Mouse (Mus musculus): ENCODE results near the gene Ap1b1. TPM values are rescaled to one million over a fixed set of nuclear protein-coding genes. Genes with fewer than 3 reads are reported as not detected.

The Ap1b1 gene
- polyA plus RNA-seq, 1 experiment from 2014 or later = 55.7 TPM

GRCm38 (mm10) chr11:5052200-5052854 lies 65.7 kb downstream of the Ap1b1 start:
- Histone ChIP-seq H3K27ac (no peak overlapping the region), H3K27me3 (ENCODE audit: insufficient read depth, poor library complexity, severe bottlenecking) (peaks cover 36% of the 10 kb centered on the region), H3K4me3 (no peak overlapping the region), H3K9me3 (no peaks in the 10 kb centered on the region), H3K36me3 (no peaks in the 10 kb centered on the region), H3K4me1 (peaks cover 16% of the 10 kb centered on the region)
- 66% methylated on average over 10 of the region's 10 CpGs for WGBS
- no peak for DNase-seq (ENCODE audit: low spot score)

DNA sequence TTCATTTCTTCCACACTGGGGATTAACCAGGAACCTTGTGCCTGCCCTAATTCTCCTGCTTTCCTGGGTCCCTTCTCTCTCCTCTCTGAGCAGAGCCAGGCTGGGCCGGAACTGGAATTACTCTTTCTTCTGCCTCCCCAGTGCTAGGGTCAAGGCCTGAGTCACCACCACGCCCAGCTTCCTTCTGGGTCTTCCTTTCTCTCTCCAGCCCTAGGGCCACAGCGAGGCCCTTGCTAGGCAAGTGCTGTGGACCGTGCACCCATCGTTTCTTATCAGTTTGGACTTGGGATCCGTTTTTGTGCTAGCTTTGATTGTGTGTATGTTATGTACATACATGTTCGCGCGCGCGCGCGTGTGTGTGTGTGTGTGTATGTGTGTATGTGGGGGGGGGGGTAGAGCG lies 67.5 kb downstream of the Ap1b1 start:
- no peak for DNase-seq (ENCODE audit: low spot score)
- Histone ChIP-seq H3K36me3 (no peaks in the 10 kb centered on the region), H3K27ac (no peak overlapping the region), H3K27me3 (ENCODE audit: insufficient read depth, poor library complexity, severe bottlenecking) (peaks cover 55% of the 10 kb centered on the region), H3K4me1 (peaks cover 29% of the 10 kb centered on the region), H3K4me3 (no peak overlapping the region), H3K9me3 (no peaks in the 10 kb centered on the region)
- 86% methylated on average over 14 of the region's 14 CpGs for WGBS

DNA sequence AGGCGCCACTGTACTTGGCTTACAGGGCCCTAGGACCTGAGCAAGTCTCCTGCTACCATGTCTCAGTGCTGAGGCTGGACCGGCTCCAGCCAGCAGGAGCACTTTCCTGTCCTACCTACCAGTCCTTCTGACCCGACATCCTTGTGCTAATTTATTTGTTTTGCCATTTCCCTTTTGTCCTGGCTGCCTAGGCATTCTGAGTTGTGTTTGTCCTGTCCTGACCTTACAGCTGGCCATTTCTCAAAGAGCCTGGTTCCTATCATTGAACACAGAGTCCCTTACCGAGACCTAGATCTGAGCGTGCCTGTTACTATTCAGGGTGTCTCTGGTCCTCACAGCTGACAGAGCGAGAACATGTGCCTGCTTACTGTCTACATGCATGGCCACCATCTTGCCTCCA lies 68.2 kb downstream of the Ap1b1 start:
- H3K27me3 ChIP-seq (ENCODE audit: insufficient read depth, poor library complexity, severe bottlenecking) = peaks cover 60% of the 10 kb centered on the region
- 57% methylated on average over 6 of the region's 6 CpGs for WGBS

GRCm38 (mm10) chr11:5055945-5056938 lies 69.6 kb downstream of the Ap1b1 start:
- peaks cover 2% of the 10 kb centered on the region; the same call in 1 of the 2 replicates for H3K9me3 ChIP-seq
- peaks cover 67% of the 10 kb centered on the region for H3K27me3 ChIP-seq (ENCODE audit: insufficient read depth, poor library complexity, severe bottlenecking)
- no peak overlapping the region for H3K27ac ChIP-seq
- DNase-seq (ENCODE audit: low spot score) = no peak
- 40% methylated on average over 23 of the region's 23 CpGs for WGBS
- no peak overlapping the region for H3K4me3 ChIP-seq
- peaks cover 42% of the 10 kb centered on the region for H3K4me1 ChIP-seq
- H3K36me3 ChIP-seq = 0 out of 2 replicates have a peak, but pooled peaks cover 5% of the 10 kb centered on the region

More for the DNA sequence above, 68.2 kb downstream of the Ap1b1 start:
- H3K36me3 ChIP-seq = no peaks in the 10 kb centered on the region
- no peaks in the 10 kb centered on the region for H3K9me3 ChIP-seq
- no peak overlapping the region for H3K27ac ChIP-seq
- H3K4me1 ChIP-seq = peaks cover 36% of the 10 kb centered on the region
- DNase-seq (ENCODE audit: low spot score) = no peak
- H3K4me3 ChIP-seq = no peak overlapping the region

GRCm38 (mm10) chr11:5057064-5057463 lies 70.4 kb downstream of the Ap1b1 start:
- no peak overlapping the region for H3K27ac ChIP-seq
- peaks cover 75% of the 10 kb centered on the region for H3K27me3 ChIP-seq (ENCODE audit: insufficient read depth, poor library complexity, severe bottlenecking)
- no peak overlapping the region for H3K4me3 ChIP-seq
- H3K4me1 ChIP-seq = peaks cover 50% of the 10 kb centered on the region
- DNase-seq (ENCODE audit: low spot score) = no peak
- 59% methylated on average over 8 of the region's 8 CpGs for WGBS
- H3K36me3 ChIP-seq = 0 out of 2 replicates have a peak, but pooled peaks cover 5% of the 10 kb centered on the region
- peaks cover 2% of the 10 kb centered on the region; the same call in 1 of the 2 replicates for H3K9me3 ChIP-seq

DNA sequence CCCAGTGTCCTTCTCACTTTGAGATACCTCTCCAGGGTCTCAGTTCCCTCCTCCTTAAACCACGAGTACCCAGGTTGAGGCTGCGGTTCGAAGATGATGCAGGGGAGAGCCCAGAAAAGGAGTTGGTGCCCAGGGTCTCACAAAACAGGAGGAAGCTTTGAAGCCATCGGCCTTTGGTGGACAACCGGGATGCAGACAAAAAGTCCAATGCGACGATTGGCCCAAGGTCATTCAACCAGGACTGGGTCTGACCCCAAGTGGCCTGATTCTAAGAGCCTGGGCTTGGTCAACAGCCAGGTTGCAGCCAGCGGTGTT lies 70.9 kb downstream of the Ap1b1 start:
- H3K27me3 ChIP-seq (ENCODE audit: insufficient read depth, poor library complexity, severe bottlenecking) = peaks cover 79% of the 10 kb centered on the region
- peak overlapping the region; percentile 69; the same call in 1 of the 2 replicates for H3K27ac ChIP-seq
- WGBS = 19% methylated on average over 8 of the region's 8 CpGs
- peaks cover 55% of the 10 kb centered on the region for H3K4me1 ChIP-seq
- H3K4me3 ChIP-seq = peak overlapping the region; percentile 66
- 0 out of 2 replicates have a peak, but pooled peaks cover 5% of the 10 kb centered on the region for H3K36me3 ChIP-seq
- peaks cover 2% of the 10 kb centered on the region; the same call in 1 of the 2 replicates for H3K9me3 ChIP-seq
- no peak for DNase-seq (ENCODE audit: low spot score)

DNA sequence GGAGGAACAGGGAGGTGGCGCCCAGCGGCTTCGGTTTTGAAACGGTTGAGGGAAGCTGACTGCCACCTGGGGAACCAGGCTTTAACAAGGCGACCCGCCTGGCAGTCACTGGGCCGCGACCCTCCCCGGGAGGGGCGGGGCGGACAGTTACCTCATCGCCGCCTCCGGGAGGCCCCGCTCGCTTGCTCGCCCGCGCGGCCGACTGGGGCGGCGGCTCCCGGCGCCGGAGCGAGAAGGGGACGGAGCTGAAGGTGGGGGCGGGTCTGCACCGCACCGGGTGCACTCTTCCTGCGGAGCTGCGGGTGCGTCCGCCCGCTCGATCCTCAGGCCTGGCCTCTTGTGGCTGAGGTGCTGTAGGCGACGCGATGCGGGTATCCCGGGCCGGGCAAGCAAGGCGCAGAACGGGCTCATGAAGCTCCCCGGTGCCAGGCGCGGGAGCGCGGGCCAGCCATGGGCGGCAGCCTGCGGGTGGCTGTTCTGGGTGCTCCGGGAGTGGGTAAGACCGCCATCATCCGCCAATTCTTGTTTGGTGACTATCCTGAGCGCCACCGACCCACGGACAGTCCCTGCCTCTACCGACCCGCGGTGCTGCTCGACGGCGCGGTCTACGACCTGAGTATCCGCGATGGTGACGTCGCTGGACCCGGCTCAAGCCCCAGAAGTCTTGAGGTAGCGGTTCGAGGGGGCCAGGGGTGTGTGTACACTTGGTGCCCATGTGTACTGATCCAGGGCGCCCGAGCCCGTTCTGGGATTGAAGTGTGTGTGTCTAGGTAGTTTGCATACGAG lies 71.4 kb downstream of the Ap1b1 start, which contains the start of gene Rasl10a:
Rasl10a (plus strand) TSS at position 273 of the 786 bp plus-strand sequence.
- peaks cover 2% of the 10 kb centered on the region; the same call in 1 of the 2 replicates for H3K9me3 ChIP-seq
- peak within 1 kb of the TSS; percentile 66 for H3K4me3 ChIP-seq
- peaks cover 85% of the 10 kb centered on the region for H3K27me3 ChIP-seq (ENCODE audit: insufficient read depth, poor library complexity, severe bottlenecking)
- H3K36me3 ChIP-seq = 0 out of 2 replicates have a peak, but pooled peaks cover 7% of the 10 kb centered on the region
- WGBS = 2% methylated on average over 76 of the region's 77 CpGs
- peaks cover 60% of the 10 kb centered on the region for H3K4me1 ChIP-seq
- no peak for DNase-seq (ENCODE audit: low spot score)
- H3K27ac ChIP-seq = peak within 1 kb of the TSS; percentile 69

DNA sequence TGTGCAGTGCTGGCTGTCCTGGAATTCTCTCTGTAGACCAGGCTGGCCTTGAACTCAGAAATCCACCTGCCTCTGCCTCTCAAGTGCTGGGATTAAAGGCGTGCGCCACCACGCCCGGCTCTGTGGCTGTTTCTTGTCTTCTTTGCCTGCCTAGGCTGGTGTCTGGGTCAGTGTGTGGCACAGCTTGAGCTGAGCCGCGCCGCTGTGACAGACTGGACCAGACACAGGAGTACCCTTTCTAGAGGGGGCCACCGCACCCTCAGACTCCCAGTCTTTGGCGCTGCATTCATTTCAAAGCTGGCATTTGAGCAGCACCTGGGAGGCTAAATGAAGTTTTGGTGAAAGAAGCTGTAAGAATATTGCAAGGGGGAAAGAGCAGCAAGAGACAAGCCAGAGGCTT lies 72.2 kb downstream of the Ap1b1 start:
- H3K4me1 ChIP-seq = peaks cover 67% of the 10 kb centered on the region
- no peak overlapping the region for H3K27ac ChIP-seq
- 0 out of 2 replicates have a peak, but pooled peaks cover 8% of the 10 kb centered on the region for H3K36me3 ChIP-seq
- H3K27me3 ChIP-seq (ENCODE audit: insufficient read depth, poor library complexity, severe bottlenecking) = peaks cover 92% of the 10 kb centered on the region
- H3K9me3 ChIP-seq = peaks cover 2% of the 10 kb centered on the region; the same call in 1 of the 2 replicates
- no peak for DNase-seq (ENCODE audit: low spot score)
- no peak overlapping the region; the same call in 1 of the 2 replicates for H3K4me3 ChIP-seq
- WGBS = 36% methylated on average over 9 of the region's 9 CpGs

DNA sequence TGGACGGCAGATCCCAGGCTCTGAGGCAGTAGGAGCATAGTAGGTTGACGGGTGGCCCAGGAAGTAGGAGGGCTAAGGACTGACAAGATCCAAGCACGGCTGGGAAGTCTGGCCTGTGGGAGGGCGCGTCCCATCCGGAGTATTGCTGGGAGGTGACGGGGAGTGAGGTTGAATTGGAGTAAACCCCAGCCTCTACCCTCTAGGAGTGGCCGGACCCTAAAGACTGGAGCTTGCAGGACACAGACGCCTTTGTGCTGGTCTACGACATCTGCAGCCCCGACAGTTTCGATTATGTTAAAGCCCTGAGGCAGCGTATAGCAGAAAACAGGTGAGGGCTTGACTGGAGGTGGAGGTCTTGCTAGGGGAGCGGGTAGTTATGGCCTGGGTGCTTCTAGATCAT lies 72.6 kb downstream of the Ap1b1 start:
- peaks cover 72% of the 10 kb centered on the region for H3K4me1 ChIP-seq
- H3K4me3 ChIP-seq = no peak overlapping the region
- 0 out of 2 replicates have a peak, but pooled peaks cover 8% of the 10 kb centered on the region for H3K36me3 ChIP-seq

GRCm38 (mm10) chr11:5059704-5060156 lies 73.1 kb downstream of the Ap1b1 start:
- Histone ChIP-seq H3K36me3 (0 out of 2 replicates have a peak, but pooled peaks cover 8% of the 10 kb centered on the region), H3K27me3 (ENCODE audit: insufficient read depth, poor library complexity, severe bottlenecking) (peaks cover 99% of the 10 kb centered on the region), H3K4me1 (peaks cover 77% of the 10 kb centered on the region), H3K27ac (no peak overlapping the region), H3K4me3 (0 out of 2 replicates have a peak overlapping the region, but pooled peaks have one; percentile 25), H3K9me3 (peaks cover 2% of the 10 kb centered on the region; the same call in 1 of the 2 replicates)
- DNase-seq (ENCODE audit: low spot score) = no peak
- WGBS = 11% methylated on average over 27 of the region's 27 CpGs

More for the DNA sequence above, 72.6 kb downstream of the Ap1b1 start:
- 29% methylated on average over 14 of the region's 14 CpGs for WGBS
- Histone ChIP-seq H3K9me3 (peaks cover 2% of the 10 kb centered on the region; the same call in 1 of the 2 replicates), H3K27ac (no peak overlapping the region), H3K27me3 (ENCODE audit: insufficient read depth, poor library complexity, severe bottlenecking) (peaks cover 94% of the 10 kb centered on the region)
- no peak for DNase-seq (ENCODE audit: low spot score)

- 55% methylated on average over 28 of the region's 28 CpGs for WGBS
- Histone ChIP-seq H3K9me3 (peaks cover 2% of the 10 kb centered on the region; the same call in 1 of the 2 replicates), H3K27ac (peak overlapping the region; percentile 71; the same call in 1 of the 2 replicates), H3K4me1 (peaks cover 73% of the 10 kb centered on the region), H3K4me3 (peak overlapping the region; percentile 60), H3K36me3 (0 out of 2 replicates have a peak, but pooled peaks cover 8% of the 10 kb centered on the region), H3K27me3 (ENCODE audit: insufficient read depth, poor library complexity, severe bottlenecking) (peaks cover 89% of the 10 kb centered on the region)
- no peak for DNase-seq (ENCODE audit: low spot score)
These were observed 74.3 kb downstream of the Ap1b1 start for GRCm38 (mm10) chr11:5060756-5061412.

All from heart, embryonic 10.5 days (tissue).